Mouse (Mus musculus) midbrain, embryonic 16.5 days (tissue): ENCODE results near the gene Nyap1. TPM values are rescaled to one million over a fixed set of nuclear protein-coding genes. Genes with fewer than 3 reads are reported as not detected.

Source experiments
- ATAC-seq: fragments of 200-750 bp; cut with Nextera tagmentation; 2 replicates; pipeline ENCODE4 v1.8.0; 2017; ENCODE audit warnings: moderate TSS enrichment
- H3K27ac ChIP-seq: fragments of 300-500 bp; sonication (generic); 2 replicates; pipeline ENCODE4 v1.5.1; 2014; ENCODE audit warnings: mild to moderate bottlenecking, low read length, mixed read lengths
- H3K27me3 ChIP-seq: fragments of 300-500 bp; sonication (generic); 2 replicates; pipeline ENCODE4 v1.6.1; 2014; ENCODE audit warnings: low read depth, low read length, mixed read lengths; ENCODE audit not compliant: control insufficient read depth, insufficient read depth
- H3K36me3 ChIP-seq: fragments of 300-500 bp; sonication (generic); 2 replicates; pipeline ENCODE4 v1.6.1; 2014; ENCODE audit warnings: mild to moderate bottlenecking, low read length, moderate library complexity, mixed read lengths; ENCODE audit not compliant: control insufficient read depth, insufficient read depth
- H3K4me1 ChIP-seq: fragments of 300-500 bp; sonication (generic); 2 replicates; pipeline ENCODE4 v1.6.1; 2014; ENCODE audit warnings: mild to moderate bottlenecking, low read length, mixed read lengths; ENCODE audit not compliant: control insufficient read depth, insufficient read depth
- H3K4me2 ChIP-seq: fragments of 300-500 bp; sonication (generic); 2 replicates; pipeline ENCODE4 v1.6.1; 2014; ENCODE audit warnings: mild to moderate bottlenecking, low read length, mixed read lengths
- H3K4me3 ChIP-seq: fragments of 300-500 bp; sonication (generic); 2 replicates; pipeline ENCODE4 v1.5.1; 2014; ENCODE audit warnings: low read depth, mild to moderate bottlenecking, low read length, moderate library complexity, mixed read lengths
- H3K9ac ChIP-seq: fragments of 300-500 bp; sonication (generic); 2 replicates; pipeline ENCODE4 v1.6.1; 2014; ENCODE audit warnings: low read depth, low read length, mixed read lengths
- H3K9me3 ChIP-seq: fragments of 300-500 bp; sonication (generic); replicated peaks from 2 replicates; pipeline ENCODE4 v1.6.1; 2014; ENCODE audit warnings: mild to moderate bottlenecking, low read length, mixed read lengths; ENCODE audit not compliant: control insufficient read depth, poor library complexity, severe bottlenecking
- WGBS: fragments of 180-500 bp; shearing (Covaris S2); extraction: QIAGEN DNeasy Blood & Tissue Kit; methylation state at CpG from one replicate; pipeline ENCODE4 v1.1.7; 2014; 5-methylcytosine and 5-hydroxymethylcytosine counted together
- polyA plus RNA-seq: library from polyadenylated mRNA; unstranded; fragments of >200 nt; fragmentation: Nextera tagmentation; extraction: Ambion mirVana; gene quantifications from 2 replicates; pipeline ENCODE4 v1.2.1, GENCODE M21; 2015

Gene Nyap1
- polyA plus RNA-seq, 1 experiment from 2014 or later = 67.2 TPM

DNA sequence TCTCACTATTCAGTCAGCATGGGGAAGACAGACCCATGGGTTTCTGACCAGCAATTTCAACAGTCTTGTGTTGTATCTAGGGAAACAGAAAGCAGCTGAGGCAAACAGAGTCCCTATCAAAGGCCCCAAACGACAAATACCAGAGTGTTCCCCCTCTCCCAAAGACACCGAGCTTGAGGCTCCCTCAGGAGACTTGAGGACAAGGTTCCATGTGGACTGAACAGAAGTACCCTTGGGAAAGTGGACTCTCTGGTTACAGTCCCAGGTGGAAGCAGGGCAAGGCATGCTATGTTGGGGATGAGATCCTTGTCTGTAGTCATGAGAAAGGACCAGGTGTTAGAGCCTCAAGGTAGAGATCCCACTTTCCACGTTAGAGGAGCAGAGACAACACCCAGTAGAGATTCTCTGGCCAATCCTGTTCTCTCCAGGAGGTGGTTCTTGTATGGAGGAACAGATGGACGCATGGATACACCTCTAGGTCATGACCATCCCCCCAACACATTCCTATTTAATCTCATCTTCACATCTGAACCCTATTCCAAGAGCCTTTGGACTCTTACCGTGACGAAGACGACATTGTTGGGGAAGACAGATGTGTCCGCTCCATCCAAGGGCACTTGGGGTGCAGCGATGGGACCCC is 42.6 kb upstream of the Nyap1 start:
- Histone ChIP-seq H3K9me3 (no peaks in the 10 kb centered on the region), H3K27ac (no peak overlapping the region; the same call in 1 of the 2 replicates), H3K27me3 (no peaks in the 10 kb centered on the region), H3K36me3 (peaks cover 17% of the 10 kb centered on the region), H3K4me3 (peak overlapping the region; percentile 79), H3K4me2 (peak overlapping the region; percentile 90), H3K4me1 (peaks cover 54% of the 10 kb centered on the region), H3K9ac (peak overlapping the region; percentile 91)
- 72% methylated on average over 9 of the region's 9 CpGs for WGBS
- ATAC-seq = no peak

DNA sequence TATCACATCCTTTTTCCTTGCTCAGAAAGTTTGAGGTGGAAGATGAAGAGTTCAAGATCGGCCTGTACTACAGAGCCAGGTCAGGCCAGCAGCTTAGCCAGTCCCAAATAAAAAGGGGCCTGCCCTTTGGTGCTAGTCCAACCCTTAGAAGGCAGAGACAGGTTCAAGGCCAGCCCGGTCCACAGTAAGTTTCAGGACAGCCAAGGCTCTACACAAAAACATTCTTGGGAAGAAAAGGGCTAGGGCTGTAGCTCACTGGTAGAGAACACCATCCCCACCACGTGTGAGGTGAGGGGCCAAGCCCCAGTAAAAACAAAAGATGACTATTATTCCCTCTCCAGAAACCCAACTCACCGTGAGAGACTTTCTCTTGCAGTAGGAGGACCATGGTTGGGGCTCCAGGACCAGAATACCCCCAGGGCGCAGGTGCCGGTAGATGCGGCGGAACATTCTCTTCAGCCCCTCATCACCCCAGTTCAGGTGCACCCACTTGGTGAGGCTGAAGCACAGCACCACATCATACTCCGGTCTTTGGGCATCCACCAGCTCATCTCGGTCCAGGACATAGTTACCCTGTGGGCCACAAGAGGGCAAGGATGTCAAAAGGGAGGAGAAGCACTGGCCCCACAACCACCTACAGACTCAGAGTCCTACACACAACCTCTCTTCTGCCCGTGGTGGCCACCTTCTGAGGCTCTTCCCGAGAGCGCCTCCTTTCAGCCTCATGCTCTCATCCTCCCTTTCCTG is 41.5 kb upstream of the Nyap1 start:
- peak overlapping the region; percentile 91 for H3K9ac ChIP-seq
- H3K27ac ChIP-seq = no peak overlapping the region
- H3K9me3 ChIP-seq = no peaks in the 10 kb centered on the region
- no peaks in the 10 kb centered on the region for H3K27me3 ChIP-seq
- no peak for ATAC-seq
- 82% methylated on average over 13 of the region's 13 CpGs for WGBS
- H3K4me3 ChIP-seq = peak overlapping the region; percentile 79
- H3K4me1 ChIP-seq = peaks cover 51% of the 10 kb centered on the region
- peaks cover 17% of the 10 kb centered on the region for H3K36me3 ChIP-seq
- peak overlapping the region; percentile 90 for H3K4me2 ChIP-seq

DNA sequence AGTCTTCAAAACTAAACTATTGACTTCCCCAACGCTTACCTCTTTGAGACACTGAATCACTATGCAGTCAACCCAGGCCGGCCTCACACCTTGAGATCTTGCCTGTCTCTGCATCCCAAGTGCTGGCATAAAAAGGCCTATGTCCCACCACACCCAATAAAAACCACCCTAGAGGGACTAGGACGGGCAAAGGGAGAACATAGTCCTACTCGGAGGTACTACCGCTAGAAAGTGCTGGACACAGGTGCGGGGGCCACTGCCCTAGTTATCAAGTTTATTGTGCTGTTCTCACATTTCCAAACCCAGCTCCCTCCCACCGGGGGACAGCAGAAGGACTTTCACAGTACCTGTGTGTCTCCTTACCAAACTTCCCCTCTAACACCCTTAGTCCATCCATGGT is 40.3 kb upstream of the Nyap1 start:
- WGBS = 92% methylated on average over 7 of the region's 7 CpGs
- Histone ChIP-seq H3K4me2 (no peak overlapping the region), H3K27ac (no peak overlapping the region), H3K4me3 (no peak overlapping the region), H3K9me3 (no peaks in the 10 kb centered on the region), H3K27me3 (no peaks in the 10 kb centered on the region), H3K4me1 (peaks cover 48% of the 10 kb centered on the region), H3K9ac (no peak overlapping the region), H3K36me3 (peaks cover 17% of the 10 kb centered on the region)
- no peak for ATAC-seq

DNA sequence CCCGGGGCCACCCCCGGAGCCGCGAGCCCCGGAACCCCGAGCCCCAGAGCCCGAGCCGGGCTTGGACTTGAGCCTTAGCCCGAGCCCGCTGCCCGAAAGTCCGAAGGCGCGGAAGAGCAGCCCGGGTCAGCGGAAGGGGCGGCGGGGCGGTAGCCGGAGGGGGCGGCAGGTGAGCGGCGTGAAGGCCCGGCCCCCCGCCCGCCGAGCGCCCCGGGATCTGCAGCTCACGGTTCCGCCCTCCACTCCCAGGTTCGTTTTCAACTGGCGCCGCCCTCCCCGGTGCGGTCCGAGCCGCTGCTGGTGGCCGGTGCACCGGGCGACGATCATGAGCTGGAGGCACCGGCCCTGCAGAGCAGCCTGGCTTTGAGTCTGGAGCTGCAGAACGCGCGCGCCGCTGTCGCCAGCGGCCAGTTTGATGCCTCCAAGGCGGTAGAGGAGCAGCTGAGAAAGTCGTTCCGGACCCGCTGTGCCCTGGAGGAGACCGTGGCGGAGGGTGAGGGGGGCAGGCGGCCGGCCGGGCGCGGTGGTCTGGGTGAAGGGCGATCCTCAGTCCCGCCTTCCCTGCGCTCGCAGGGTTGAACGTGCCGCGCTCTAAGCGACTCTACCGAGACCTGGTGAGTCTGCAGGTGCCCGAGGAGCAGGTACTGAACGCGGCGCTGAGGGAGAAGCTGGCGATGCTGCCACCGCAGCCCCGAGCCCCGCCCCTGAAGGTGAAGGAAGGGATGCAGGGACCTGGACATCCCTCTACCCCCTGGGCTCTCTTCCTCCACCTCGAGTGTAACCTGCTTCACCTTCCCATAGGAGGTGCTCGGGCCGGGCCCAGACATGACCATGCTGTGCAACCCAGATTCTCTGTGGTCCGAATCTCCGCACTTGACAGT is 37.9 kb upstream of the Nyap1 start:
- H3K4me1 ChIP-seq = peaks cover 37% of the 10 kb centered on the region
- peak; percentile 34 for ATAC-seq
- peak overlapping the region; percentile 88 for H3K9ac ChIP-seq
- H3K27me3 ChIP-seq = no peaks in the 10 kb centered on the region
- WGBS = under 1% methylated on average over 68 of the region's 83 CpGs
- H3K9me3 ChIP-seq = no peaks in the 10 kb centered on the region
- peaks cover 17% of the 10 kb centered on the region for H3K36me3 ChIP-seq
- peak overlapping the region; percentile 79 for H3K4me3 ChIP-seq
- peak overlapping the region; percentile 97 for H3K4me2 ChIP-seq
- peak overlapping the region; percentile 87 for H3K27ac ChIP-seq

DNA sequence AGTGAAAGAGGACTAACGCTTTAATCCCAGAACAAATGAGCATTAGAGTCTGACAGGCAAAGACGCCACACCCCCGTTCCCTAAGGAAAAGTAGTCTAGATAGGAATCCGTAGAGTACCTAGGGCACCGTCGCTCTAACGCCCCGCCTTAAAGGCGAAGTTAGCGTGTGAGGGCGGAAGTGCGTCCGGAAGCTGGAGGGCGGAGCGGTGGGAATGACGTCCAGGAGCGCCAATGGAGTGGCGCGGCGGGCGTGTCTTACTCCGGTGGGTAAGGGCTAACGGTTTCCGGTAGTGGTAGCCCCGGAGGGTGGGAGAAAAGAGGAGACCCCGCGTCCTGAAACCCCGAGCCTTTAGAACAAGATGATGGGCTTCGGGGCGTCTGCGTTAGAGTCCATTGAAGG is 37.2 kb upstream of the Nyap1 start, which contains the start of gene Ppp1r35:
Ppp1r35 (plus strand) TSS at position 215 of the 400 bp plus-strand sequence.
- no peaks in the 10 kb centered on the region for H3K27me3 ChIP-seq
- H3K36me3 ChIP-seq = peaks cover 15% of the 10 kb centered on the region
- peaks cover 31% of the 10 kb centered on the region for H3K4me1 ChIP-seq
- H3K4me3 ChIP-seq = peak within 1 kb of the TSS; percentile 79
- H3K4me2 ChIP-seq = peak within 1 kb of the TSS; percentile 97
- peak within 1 kb of the TSS; percentile 87 for H3K27ac ChIP-seq
- WGBS = 0% methylated on average over 31 of the region's 31 CpGs
- ATAC-seq = peak; percentile 96
- no peaks in the 10 kb centered on the region for H3K9me3 ChIP-seq
- peak within 1 kb of the TSS; percentile 88 for H3K9ac ChIP-seq

DNA sequence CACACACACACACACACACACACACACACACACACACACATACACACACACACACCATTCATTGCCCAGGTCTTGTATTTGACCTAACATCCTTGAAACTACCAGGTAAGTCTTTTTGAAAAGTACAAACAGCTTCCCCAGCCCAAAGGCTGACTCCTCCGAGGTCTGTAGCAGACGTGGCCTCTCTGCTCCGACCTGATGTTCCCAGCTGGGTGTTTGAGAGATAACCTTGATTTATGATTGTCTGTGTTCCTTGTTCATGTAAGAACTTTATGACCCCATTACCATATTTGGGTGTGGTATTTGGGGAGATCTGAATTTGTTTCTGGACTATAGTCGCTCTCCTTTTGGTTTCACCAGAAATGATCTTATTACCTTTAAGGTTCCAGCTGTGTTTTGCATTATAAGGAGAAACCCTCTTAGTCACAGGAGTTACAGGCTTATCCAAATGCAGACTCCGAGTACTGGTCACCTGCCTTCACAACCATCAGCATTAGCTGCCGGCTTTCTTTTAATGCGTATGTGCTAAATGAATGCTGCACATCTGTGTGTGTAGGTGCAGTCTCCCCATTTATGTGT is 35.9 kb upstream of the Nyap1 start:
- Histone ChIP-seq H3K27ac (peak overlapping the region; percentile 87; the same call in 1 of the 2 replicates), H3K27me3 (no peaks in the 10 kb centered on the region), H3K4me2 (no peak overlapping the region), H3K9ac (no peak overlapping the region), H3K4me3 (no peak overlapping the region), H3K9me3 (no peaks in the 10 kb centered on the region), H3K4me1 (peaks cover 21% of the 10 kb centered on the region), H3K36me3 (peaks cover 9% of the 10 kb centered on the region)
- 89% methylated on average over 7 of the region's 7 CpGs for WGBS
- no peak for ATAC-seq

DNA sequence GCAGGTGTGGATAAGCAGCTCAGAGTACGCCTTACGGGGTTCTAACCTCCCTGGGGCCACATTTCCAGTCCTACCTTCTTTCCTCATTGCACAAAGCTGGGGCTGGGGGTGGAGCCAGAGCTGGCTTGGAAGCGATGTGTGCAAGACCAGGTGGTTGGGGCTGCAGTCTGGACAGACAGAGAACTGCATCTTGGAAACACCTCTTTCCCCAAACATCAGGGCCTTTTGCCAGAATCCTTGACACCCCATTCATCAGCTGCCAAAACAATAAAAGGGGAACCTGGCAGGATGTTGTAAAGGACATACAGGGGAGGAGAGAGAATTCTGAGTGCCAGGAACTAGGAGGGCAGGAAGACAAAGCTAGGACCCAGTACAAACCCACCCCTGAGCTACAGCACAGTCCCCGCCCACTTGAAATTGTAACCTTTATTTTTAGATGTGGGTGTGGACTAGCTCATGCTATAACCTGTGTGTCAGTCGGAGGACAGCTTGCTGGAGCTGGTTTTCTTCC is 35.1 kb upstream of the Nyap1 start:
- no peak overlapping the region for H3K9ac ChIP-seq
- no peaks in the 10 kb centered on the region for H3K27me3 ChIP-seq
- H3K4me2 ChIP-seq = no peak overlapping the region
- no peaks in the 10 kb centered on the region for H3K9me3 ChIP-seq
- ATAC-seq = no peak
- H3K4me3 ChIP-seq = no peak overlapping the region
- peaks cover 14% of the 10 kb centered on the region for H3K4me1 ChIP-seq
- H3K36me3 ChIP-seq = no peaks in the 10 kb centered on the region
- no peak overlapping the region for H3K27ac ChIP-seq
- 46% methylated on average over 5 of the region's 5 CpGs for WGBS

DNA sequence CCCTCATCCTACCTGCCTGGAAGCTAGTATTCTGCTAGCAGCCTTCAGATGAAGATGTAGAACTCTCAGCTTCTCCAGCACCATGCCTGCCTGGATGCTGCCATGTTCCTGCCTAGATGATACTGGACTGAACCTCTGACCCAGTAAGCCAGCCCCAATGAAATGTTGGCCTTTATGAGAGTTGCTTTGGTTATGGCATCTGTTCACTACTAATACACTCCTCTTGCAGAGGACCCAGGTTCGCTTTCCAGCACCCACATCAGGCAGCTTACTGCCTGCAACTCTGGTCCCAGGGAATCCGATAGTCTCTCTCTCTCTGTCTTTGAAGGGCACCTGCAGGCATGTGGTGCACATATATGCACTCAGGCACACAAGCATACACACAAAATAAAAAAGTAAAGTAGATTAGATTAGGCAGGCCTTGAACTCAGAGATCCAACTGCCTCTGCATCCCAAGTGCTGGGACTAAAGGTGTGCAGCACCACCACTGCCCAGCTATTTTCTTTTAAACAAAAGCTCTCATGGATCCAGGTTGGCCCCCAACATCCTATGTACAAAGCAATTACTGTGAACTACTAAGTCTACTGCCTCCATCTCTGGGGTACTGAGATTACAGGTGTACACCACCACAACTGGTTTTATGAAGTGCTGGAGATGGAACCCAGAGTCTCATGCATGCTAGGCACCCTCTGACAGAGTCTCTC is 34.3 kb upstream of the Nyap1 start:
- no peak overlapping the region for H3K4me3 ChIP-seq
- peaks cover 13% of the 10 kb centered on the region for H3K4me1 ChIP-seq
- H3K27ac ChIP-seq = no peak overlapping the region
- no peaks in the 10 kb centered on the region for H3K9me3 ChIP-seq
- WGBS = 89% methylated on average over 2 of the region's 2 CpGs
- no peak overlapping the region for H3K9ac ChIP-seq
- H3K27me3 ChIP-seq = no peaks in the 10 kb centered on the region
- H3K4me2 ChIP-seq = no peak overlapping the region
- ATAC-seq = no peak
- no peaks in the 10 kb centered on the region for H3K36me3 ChIP-seq
